Mouse (Mus musculus): ENCODE measurements around the gene Oca2. TPM values are rescaled to one million over a fixed set of nuclear protein-coding genes. Genes with fewer than 3 reads are reported as not detected.

Oca2 gene
- polyA plus RNA-seq (2015; fragmentation: Illumina TruSeq; extraction: RNeasy Lipid Tissue Mini Kit (QIAGEN cat#74804); ENCODE audit: low read depth, low replicate concordance), result 0.73 TPM

DNA sequence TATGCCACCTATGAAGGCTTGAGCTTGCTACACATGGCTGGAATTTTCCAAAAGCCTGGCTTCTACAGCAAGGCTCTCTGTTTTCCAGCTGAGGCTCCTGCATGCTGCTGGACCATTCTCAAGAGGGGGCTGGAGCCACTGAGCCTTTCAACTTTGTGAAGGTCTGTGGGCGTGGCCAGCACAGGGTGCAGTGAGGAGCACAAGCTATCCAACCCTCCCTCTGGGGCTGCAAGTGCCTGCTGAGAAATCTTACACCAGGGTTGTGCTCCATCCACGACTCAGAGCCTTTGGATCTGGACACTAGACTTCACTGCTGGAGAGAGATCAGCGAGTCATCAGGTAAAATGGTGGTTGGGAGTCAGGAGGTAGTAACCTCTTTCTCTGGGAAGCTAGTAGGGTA lies at the start of gene Oca2:
Gene Oca2 (plus strand): TSS at position 218 of the 400 bp plus-strand sequence.

Other genes with a start within 250 kb of the Oca2 start
- 59.5 TPM for gene Nipa1, start 219.8 kb upstream of the Oca2 start, polyA plus RNA-seq (2015; fragmentation: Illumina TruSeq; extraction: RNeasy Lipid Tissue Mini Kit (QIAGEN cat#74804); ENCODE audit: low read depth, low replicate concordance)
- gene Herc2, start 189.6 kb upstream of the Oca2 start, polyA plus RNA-seq (2015; fragmentation: Illumina TruSeq; extraction: RNeasy Lipid Tissue Mini Kit (QIAGEN cat#74804); ENCODE audit: low read depth, low replicate concordance), result 44.1 TPM

Data from brain, adult 10 weeks (tissue).